In genomic region chr7:125772961-125773571, GRCm38 (mm10) we compare ENCODE assay signal across 8 mouse cellular contexts.
A peak's percentile ranks its signal among the peaks of the same experiment; 100 is the strongest.
DNase-seq lines count a peak whose midpoint lies in the region; ATAC-seq and TF ChIP-seq lines count a peak whose summit lies in the region.

No protein-coding gene starts in this region.

- H3K4me2 ChIP-seq in midbrain, embryonic 11.5 days = no peak overlapping the region
- H3K4me2 ChIP-seq in midbrain, embryonic 14.5 days (ENCODE audit: low read length) = no peak overlapping the region
- H3K4me2 ChIP-seq in forebrain, postnatal 0 days (ENCODE audit: low read depth) = no peak overlapping the region

- peak; percentile 51 for DNase-seq in midbrain, embryonic 11.5 days (ENCODE audit: low spot score, missing footprints)
- no peak for DNase-seq in midbrain, embryonic 14.5 days
- DNase-seq in forebrain, postnatal 0 days = peak; percentile 64
- DNase-seq in left cerebral cortex, postnatal 36 days (ENCODE audit: low spot score in 2 of 2) = peak; percentile 51 to 56
- DNase-seq in right cerebral cortex, postnatal 25 days = peak; percentile 49
- no peak for DNase-seq in adrenal gland, adult (ENCODE audit: inconsistent age in 2 of 2, low spot score in 1 of 2)
- no peak for DNase-seq in urinary bladder, postnatal 36 days (ENCODE audit: low spot score in 2 of 2)
- DNase-seq in urinary bladder, adult 2 months (ENCODE audit: low spot score) = no peak

- no peaks in the 10 kb centered on the region for H3K36me3 ChIP-seq in midbrain, embryonic 11.5 days (ENCODE audit: control insufficient read depth, insufficient read depth, low read length)
- peaks cover 13% of the 10 kb centered on the region; the same call in 1 of the 2 replicates for H3K36me3 ChIP-seq in midbrain, embryonic 14.5 days (ENCODE audit: control insufficient read depth, insufficient read depth, low read length)
- peaks cover 9% of the 10 kb centered on the region; the same call in 1 of the 2 replicates for H3K36me3 ChIP-seq in forebrain, postnatal 0 days (ENCODE audit: insufficient read depth)

- H3K27ac ChIP-seq in midbrain, embryonic 11.5 days (ENCODE audit: low read depth, low read length) = no peak overlapping the region
- no peak overlapping the region for H3K27ac ChIP-seq in midbrain, embryonic 14.5 days (replicated peaks; ENCODE audit: low read depth, low read length)
- peak overlapping the region; percentile 76 for H3K27ac ChIP-seq in forebrain, postnatal 0 days (ENCODE audit: low read depth, low read length)

- no peaks in the 10 kb centered on the region for H3K9me3 ChIP-seq in midbrain, embryonic 11.5 days (ENCODE audit: control insufficient read depth, low read length)
- H3K9me3 ChIP-seq in midbrain, embryonic 14.5 days (ENCODE audit: control insufficient read depth, low read length) = no peaks in the 10 kb centered on the region
- H3K9me3 ChIP-seq in forebrain, postnatal 0 days (ENCODE audit: low read length) = no peaks in the 10 kb centered on the region

- no peak overlapping the region for H3K4me3 ChIP-seq in midbrain, embryonic 11.5 days (ENCODE audit: low read depth, low read length)
- H3K4me3 ChIP-seq in midbrain, embryonic 14.5 days (replicated peaks; ENCODE audit: low read depth, low read length) = no peak overlapping the region
- no peak overlapping the region for H3K4me3 ChIP-seq in forebrain, postnatal 0 days (ENCODE audit: low read depth, low read length)

- WGBS in midbrain, embryonic 11.5 days = 85% methylated on average over 13 of the region's 13 CpGs
- WGBS in midbrain, embryonic 14.5 days = 83% methylated on average over 13 of the region's 13 CpGs
- WGBS in forebrain, postnatal 0 days = 56% methylated on average over 13 of the region's 13 CpGs

- no peaks in the 10 kb centered on the region for H3K27me3 ChIP-seq in midbrain, embryonic 11.5 days (ENCODE audit: control insufficient read depth, insufficient read depth, low read length)
- no peaks in the 10 kb centered on the region for H3K27me3 ChIP-seq in midbrain, embryonic 14.5 days (ENCODE audit: control insufficient read depth, insufficient read depth, low read length)
- H3K27me3 ChIP-seq in forebrain, postnatal 0 days (ENCODE audit: insufficient read depth, low read length) = no peaks in the 10 kb centered on the region

- no peaks in the 10 kb centered on the region for H3K4me1 ChIP-seq in midbrain, embryonic 11.5 days (ENCODE audit: control insufficient read depth, insufficient read depth, low read length)
- H3K4me1 ChIP-seq in midbrain, embryonic 14.5 days (ENCODE audit: control insufficient read depth, insufficient read depth, low read length) = no peaks in the 10 kb centered on the region
- H3K4me1 ChIP-seq in forebrain, postnatal 0 days (ENCODE audit: insufficient read depth) = peaks cover 4% of the 10 kb centered on the region; the same call in 1 of the 2 replicates

- intact Hi-C loops in left cerebral cortex, postnatal 36 days (cut with DNase I) = no loop called here

- ATAC-seq in midbrain, embryonic 11.5 days (ENCODE audit: low FRiP score) = no peak
- no peak for ATAC-seq in midbrain, embryonic 14.5 days (ENCODE audit: low FRiP score, low TSS enrichment)
- ATAC-seq in forebrain, postnatal 0 days = peak; percentile 90

- no peak for TF ChIP-seq CTCF in forebrain, postnatal 0 days (IDR thresholded peaks at IDR 0.05; ENCODE audit: low read depth)

- no peak overlapping the region for H3K9ac ChIP-seq in midbrain, embryonic 11.5 days (ENCODE audit: low read length)
- H3K9ac ChIP-seq in midbrain, embryonic 14.5 days (replicated peaks; ENCODE audit: low read length) = no peak overlapping the region
- no peak overlapping the region for H3K9ac ChIP-seq in forebrain, postnatal 0 days

Comparison
In these comparisons a context has a peak if more than half of its experiments do, and no peak if none do; other contexts are left out.
1. DNase-seq: peak in midbrain, embryonic 11.5 days (single experiment), forebrain, postnatal 0 days (single experiment), left cerebral cortex, postnatal 36 days (2 of 2) and right cerebral cortex, postnatal 25 days (single experiment); none in midbrain, embryonic 14.5 days (single experiment), adrenal gland, adult (0 of 2), urinary bladder, postnatal 36 days (0 of 2) and urinary bladder, adult 2 months (single experiment).